ENCODE assay signal across 15 mouse cellular contexts in the genomic region with DNA sequence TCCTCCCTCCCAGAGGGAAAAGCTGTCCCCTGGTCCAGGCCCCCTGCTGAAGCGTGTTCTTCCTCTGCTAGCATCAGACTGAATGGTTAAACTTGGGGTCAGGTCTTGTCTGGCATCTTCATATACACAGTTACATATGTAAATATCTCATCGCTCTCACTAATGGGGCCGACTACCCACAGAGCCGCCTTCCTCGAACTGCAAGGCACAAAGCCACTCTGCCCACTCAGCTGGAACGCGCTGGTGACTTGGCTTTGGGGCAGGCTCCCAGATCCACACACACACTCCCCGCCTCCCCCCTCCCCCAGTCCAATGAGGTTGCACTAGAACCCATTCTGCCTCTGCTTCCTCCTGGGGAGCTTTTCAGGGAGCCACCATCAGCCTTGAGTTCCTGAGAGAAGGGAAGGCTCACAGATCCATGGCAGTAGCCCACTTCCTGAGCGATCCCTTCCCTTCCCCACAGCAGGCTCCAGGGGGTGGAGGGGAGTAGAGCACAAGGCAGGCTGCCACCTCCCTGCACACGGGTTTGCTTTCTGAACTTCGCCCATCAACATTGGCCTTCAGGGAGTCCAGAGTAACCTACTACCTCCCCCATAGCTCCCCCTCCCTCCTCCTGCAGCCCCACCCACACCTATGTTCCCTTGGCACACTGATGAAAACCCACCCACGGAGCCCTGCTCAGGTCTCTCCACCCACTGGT.
DNase-seq lines count a peak whose midpoint lies in the region; ATAC-seq and TF ChIP-seq lines count a peak whose summit lies in the region.
"Had no signal": no experiment of that assay in that cellular context is flagged by ENCODE, and none has a peak within 500 bp of the region (broad histone marks: within the 10 kb centered on the region; RNA-seq: fewer than 3 reads in every experiment).

No protein-coding gene starts in this region.

- H3K4me1 ChIP-seq in forebrain, embryonic 14.5 days (ENCODE audit: control insufficient read depth, insufficient read depth, low read length) = peaks cover 3% of the 10 kb centered on the region; the same call in 1 of the 2 replicates
- H3K4me1 ChIP-seq in forebrain, postnatal 0 days (ENCODE audit: insufficient read depth) = no peaks in the 10 kb centered on the region
- H3K4me1 ChIP-seq in lung, embryonic 14.5 days (ENCODE audit: insufficient read depth) = no peaks in the 10 kb centered on the region
- H3K4me1 ChIP-seq in intestine, embryonic 16.5 days (ENCODE audit: control insufficient read depth, insufficient read depth, low read length) = peaks cover 2% of the 10 kb centered on the region; the same call in 1 of the 2 replicates
- H3K4me1 ChIP-seq in stomach, postnatal 0 days (replicated peaks; ENCODE audit: control insufficient read depth, insufficient read depth) = no peaks in the 10 kb centered on the region

- H3K27ac ChIP-seq in forebrain, embryonic 14.5 days (ENCODE audit: low read depth, low read length) = no peak overlapping the region
- H3K27ac ChIP-seq in forebrain, postnatal 0 days (ENCODE audit: low read depth, low read length) = no peak overlapping the region
- H3K27ac ChIP-seq in lung, embryonic 14.5 days (ENCODE audit: low read depth) = no peak overlapping the region
- H3K27ac ChIP-seq in intestine, embryonic 16.5 days (ENCODE audit: low read length) = no peak overlapping the region
- no peak overlapping the region for H3K27ac ChIP-seq in stomach, postnatal 0 days (replicated peaks)
- H3K27ac ChIP-seq: limb, embryonic 10.5 days had no signal

- no peak overlapping the region for H3K4me2 ChIP-seq in forebrain, embryonic 14.5 days (ENCODE audit: low read length)
- H3K4me2 ChIP-seq in forebrain, postnatal 0 days (ENCODE audit: low read depth) = no peak overlapping the region
- H3K4me2 ChIP-seq in lung, embryonic 14.5 days = no peak overlapping the region
- H3K4me2 ChIP-seq in intestine, embryonic 16.5 days (ENCODE audit: low read depth, low read length) = 0 out of 2 replicates have a peak overlapping the region, but pooled peaks have one; percentile 0
- no peak overlapping the region for H3K4me2 ChIP-seq in stomach, postnatal 0 days (replicated peaks; ENCODE audit: low read depth)

- no peak overlapping the region for H3K9ac ChIP-seq in forebrain, embryonic 14.5 days (ENCODE audit: low read length)
- no peak overlapping the region for H3K9ac ChIP-seq in forebrain, postnatal 0 days
- H3K9ac ChIP-seq in lung, embryonic 14.5 days = no peak overlapping the region
- H3K9ac ChIP-seq in intestine, embryonic 16.5 days (ENCODE audit: low read depth, low read length) = no peak overlapping the region
- H3K9ac ChIP-seq in stomach, postnatal 0 days (ENCODE audit: low read length) = no peak overlapping the region
- H3K9ac ChIP-seq: liver, postnatal 0 days had no signal

- no peaks in the 10 kb centered on the region for H3K27me3 ChIP-seq in forebrain, embryonic 14.5 days (replicated peaks; ENCODE audit: control insufficient read depth, insufficient read depth, low read length)
- no peaks in the 10 kb centered on the region for H3K27me3 ChIP-seq in forebrain, postnatal 0 days (ENCODE audit: insufficient read depth, low read length)
- H3K27me3 ChIP-seq in lung, embryonic 14.5 days (ENCODE audit: insufficient read depth, low read length) = no peaks in the 10 kb centered on the region
- no peaks in the 10 kb centered on the region for H3K27me3 ChIP-seq in intestine, embryonic 16.5 days (replicated peaks; ENCODE audit: control insufficient read depth, insufficient read depth, low read length)
- H3K27me3 ChIP-seq in stomach, postnatal 0 days (ENCODE audit: control insufficient read depth, insufficient read depth, low read length) = no peaks in the 10 kb centered on the region

- DNase-seq in forebrain, embryonic 14.5 days (ENCODE audit: low spot score) = peak; percentile 8
- DNase-seq in forebrain, postnatal 0 days = no peak
- peak; percentile 3 for DNase-seq in lung, embryonic 14.5 days
- DNase-seq in lung, postnatal 10 days = no peak
- DNase-seq in stomach, postnatal 0 days (ENCODE audit: low spot score) = peak; percentile 32
- no peak for DNase-seq in liver
- DNase-seq in ovary, postnatal 14 days (ENCODE audit: low spot score) = no peak
- DNase-seq: cerebellum, adult 9-11 months; heart, postnatal 36 days; liver, postnatal 0 days; thymus, adult 2 months had no signal

- 10% methylated on average over 12 of the region's 12 CpGs for WGBS in forebrain, embryonic 14.5 days
- WGBS in forebrain, postnatal 0 days = 22% methylated on average over 12 of the region's 12 CpGs
- WGBS in lung, embryonic 14.5 days = 37% methylated on average over 12 of the region's 12 CpGs
- WGBS in intestine, embryonic 16.5 days = 42% methylated on average over 12 of the region's 12 CpGs
- WGBS in stomach, postnatal 0 days = 42% methylated on average over 12 of the region's 12 CpGs

- no peak for TF ChIP-seq CTCF in forebrain, postnatal 0 days (IDR thresholded peaks at IDR 0.05; ENCODE audit: low read depth)
- no peak for TF ChIP-seq CTCF in lung, embryonic 14.5 days (IDR thresholded peaks at IDR 0.05; ENCODE audit: low read depth)
- no peak for TF ChIP-seq CTCF in stomach, postnatal 0 days (IDR thresholded peaks at IDR 0.05; ENCODE audit: low read depth)

- TF ChIP-seq EP300 in stomach, postnatal 0 days (optimal IDR thresholded peaks at IDR 0.05) = no peak

- no peak for ATAC-seq in forebrain, embryonic 14.5 days
- no peak for ATAC-seq in forebrain, postnatal 0 days
- no peak for ATAC-seq in lung, embryonic 14.5 days (ENCODE audit: insufficient read depth)
- peak; percentile 55; the same call in 1 of the 2 replicates for ATAC-seq in intestine, embryonic 16.5 days
- peak; percentile 21; the same call in 1 of the 2 replicates for ATAC-seq in stomach, postnatal 0 days (ENCODE audit: low FRiP score, low TSS enrichment)
- ATAC-seq: CD4-positive, CD25-positive, alpha-beta regulatory T cell, adult 4 months; liver, postnatal 0 days had no signal

- H3K4me3 ChIP-seq in forebrain, embryonic 14.5 days (ENCODE audit: low read depth, low read length) = no peak overlapping the region
- H3K4me3 ChIP-seq in forebrain, postnatal 0 days (ENCODE audit: low read depth, low read length) = no peak overlapping the region
- no peak overlapping the region for H3K4me3 ChIP-seq in lung, embryonic 14.5 days (ENCODE audit: low read depth, low read length)
- no peak overlapping the region for H3K4me3 ChIP-seq in intestine, embryonic 16.5 days (ENCODE audit: low read length)
- no peak overlapping the region for H3K4me3 ChIP-seq in stomach, postnatal 0 days (ENCODE audit: low read depth, low read length)
- H3K4me3 ChIP-seq: limb, embryonic 10.5 days; megakaryocyte, embryonic 14.5 days had no signal

- H3K9me3 ChIP-seq in forebrain, embryonic 14.5 days (replicated peaks; ENCODE audit: control insufficient read depth, low read length) = no peaks in the 10 kb centered on the region
- no peaks in the 10 kb centered on the region for H3K9me3 ChIP-seq in forebrain, postnatal 0 days (ENCODE audit: low read length)
- no peaks in the 10 kb centered on the region for H3K9me3 ChIP-seq in lung, embryonic 14.5 days (ENCODE audit: low read depth, low read length)
- H3K9me3 ChIP-seq in intestine, embryonic 16.5 days (ENCODE audit: control insufficient read depth, low read length) = no peaks in the 10 kb centered on the region
- H3K9me3 ChIP-seq in stomach, postnatal 0 days (ENCODE audit: control insufficient read depth, low read length) = no peaks in the 10 kb centered on the region
- H3K9me3 ChIP-seq: limb, embryonic 10.5 days had no signal

- peaks cover 7% of the 10 kb centered on the region; the same call in 1 of the 2 replicates for H3K36me3 ChIP-seq in forebrain, embryonic 14.5 days (ENCODE audit: control insufficient read depth, insufficient read depth, low read length)
- H3K36me3 ChIP-seq in forebrain, postnatal 0 days (ENCODE audit: insufficient read depth) = peaks cover 45% of the 10 kb centered on the region
- no peaks in the 10 kb centered on the region for H3K36me3 ChIP-seq in lung, embryonic 14.5 days (ENCODE audit: insufficient read depth)
- no peaks in the 10 kb centered on the region for H3K36me3 ChIP-seq in intestine, embryonic 16.5 days (ENCODE audit: control insufficient read depth, insufficient read depth, low read length)
- no peaks in the 10 kb centered on the region for H3K36me3 ChIP-seq in stomach, postnatal 0 days (ENCODE audit: control insufficient read depth, insufficient read depth, low read length)
- H3K36me3 ChIP-seq: limb, embryonic 10.5 days had no signal

Comparison
In these comparisons a context has a peak if more than half of its experiments do, and no peak if none do; other contexts are left out.
1. DNase-seq: peak in forebrain, embryonic 14.5 days (single experiment), lung, embryonic 14.5 days (single experiment) and stomach, postnatal 0 days (single experiment); none in forebrain, postnatal 0 days (single experiment), lung, postnatal 10 days (single experiment), liver (single experiment) and ovary, postnatal 14 days (single experiment).
2. ATAC-seq: peak in intestine, embryonic 16.5 days (single experiment) and stomach, postnatal 0 days (single experiment); none in forebrain, embryonic 14.5 days (single experiment), forebrain, postnatal 0 days (single experiment) and lung, embryonic 14.5 days (single experiment).